ENCODE assay signal across 8 mouse cellular contexts in the genomic region with DNA sequence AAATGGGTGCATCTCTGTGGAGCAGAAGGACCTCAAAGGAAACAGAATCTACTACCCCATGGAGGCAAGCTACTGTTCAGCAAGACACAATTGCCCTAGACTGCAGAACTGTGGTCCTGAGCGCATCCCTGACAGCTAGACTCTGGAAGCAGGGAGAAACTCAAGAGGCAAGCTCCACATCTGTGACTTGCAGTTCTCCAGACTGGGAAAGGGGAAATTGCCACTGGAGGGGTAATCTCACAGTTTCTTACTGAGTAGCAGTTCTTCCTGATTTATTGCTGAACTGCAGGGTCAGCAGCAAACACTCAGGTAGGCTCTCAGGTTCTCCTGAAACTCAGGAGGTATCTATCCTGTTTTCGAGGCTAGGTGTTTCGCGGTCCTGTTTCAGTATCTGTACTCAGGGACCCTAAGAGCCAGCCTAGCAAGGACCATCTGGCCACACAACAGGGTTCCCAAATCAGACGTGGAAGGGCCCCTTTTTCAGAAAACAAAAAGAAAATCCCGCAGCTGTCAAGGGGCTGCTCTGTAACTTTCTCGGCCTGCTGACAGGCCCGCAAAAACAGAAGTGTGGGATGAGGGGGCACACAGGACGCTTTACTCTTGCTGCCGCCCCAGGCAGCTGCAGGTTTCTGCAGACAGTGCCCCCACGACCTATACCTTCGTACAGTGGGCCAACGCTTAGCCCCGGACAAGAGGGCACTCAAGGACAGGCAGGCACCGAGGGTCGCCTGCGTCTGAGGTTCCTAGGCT. TPM values are rescaled to one million over a fixed set of nuclear protein-coding genes. Genes with fewer than 3 reads are reported as not detected.
DNase-seq lines count a peak whose midpoint lies in the region; ATAC-seq lines count a peak whose summit lies in the region.

No protein-coding gene starts in this region.

- 11% methylated on average over 17 of the region's 17 CpGs for WGBS in hindbrain, embryonic 16.5 days
- 9% methylated on average over 17 of the region's 17 CpGs for WGBS in midbrain, embryonic 13.5 days

- H3K4me1 ChIP-seq in hindbrain, embryonic 16.5 days (ENCODE audit: control insufficient read depth, insufficient read depth, low read depth, low read length), result peaks cover 21% of the 10 kb centered on the region
- H3K4me1 ChIP-seq in midbrain, embryonic 13.5 days (replicated peaks), result peaks cover 43% of the 10 kb centered on the region

- peaks cover 4% of the 10 kb centered on the region for H3K36me3 ChIP-seq in hindbrain, embryonic 16.5 days (ENCODE audit: control insufficient read depth, insufficient read depth, low read length)
- H3K36me3 ChIP-seq in midbrain, embryonic 13.5 days, result peaks cover 24% of the 10 kb centered on the region

- DNase-seq in cerebellum, postnatal 4 days (ENCODE audit: low spot score in 2 of 2), result no peak
- DNase-seq in retina, postnatal 1 day, result peak; percentile 4
- no peak for DNase-seq in retina, embryonic 14.5 days (ENCODE audit: low spot score)
- DNase-seq in c-Kit-positive CD71-positive TER-119-positive erythroid progenitor cells, embryonic 14.5 days (ENCODE audit: low spot score), result no peak
- no peak for DNase-seq in kidney, adult 9 months

- H3K27me3 ChIP-seq in hindbrain, embryonic 16.5 days (replicated peaks; ENCODE audit: control insufficient read depth, insufficient read depth, low read length), result no peaks in the 10 kb centered on the region
- no peaks in the 10 kb centered on the region for H3K27me3 ChIP-seq in midbrain, embryonic 13.5 days

- peak overlapping the region; percentile 92 for H3K9ac ChIP-seq in hindbrain, embryonic 16.5 days (ENCODE audit: low read depth, low read length)
- H3K9ac ChIP-seq in midbrain, embryonic 13.5 days (replicated peaks), result peak overlapping the region; percentile 91

- H3K9me3 ChIP-seq in hindbrain, embryonic 16.5 days (ENCODE audit: control insufficient read depth, low read length), result no peaks in the 10 kb centered on the region
- no peaks in the 10 kb centered on the region for H3K9me3 ChIP-seq in midbrain, embryonic 13.5 days

- H3K27ac ChIP-seq in hindbrain, embryonic 16.5 days (ENCODE audit: low read depth, low read length), result peak overlapping the region; percentile 86
- peak overlapping the region; percentile 92 for H3K27ac ChIP-seq in midbrain, embryonic 13.5 days

- 0 out of 2 replicates have a peak, but pooled peaks have one; percentile 10 for ATAC-seq in cerebellum, adult (ENCODE audit: insufficient number of reproducible peaks, low FRiP score, low TSS enrichment)
- ATAC-seq in hindbrain, embryonic 16.5 days, result no peak
- no peak for ATAC-seq in midbrain, embryonic 13.5 days

- H3K4me2 ChIP-seq in hindbrain, embryonic 16.5 days (ENCODE audit: low read length), result peak overlapping the region; percentile 62
- peak overlapping the region; percentile 92 for H3K4me2 ChIP-seq in midbrain, embryonic 13.5 days (replicated peaks)

- H3K4me3 ChIP-seq in hindbrain, embryonic 16.5 days (ENCODE audit: low read length), result peak overlapping the region; percentile 84
- peak overlapping the region; percentile 91 for H3K4me3 ChIP-seq in midbrain, embryonic 13.5 days (replicated peaks)

RNA-seq across cellular contexts. Expression of a gene that starts 0.9 kb away (rescaled TPM):
- 20.6 and 25.5 TPM in 2 replicates for polyA plus RNA-seq in hindbrain, embryonic 16.5 days (2015; fragmentation: Nextera tagmentation; extraction: Ambion mirVana)
- polyA plus RNA-seq in midbrain, embryonic 13.5 days (2015; fragmentation: Nextera tagmentation; extraction: Ambion mirVana), result 19.1 and 21.1 TPM in 2 replicates

RNA-seq across cellular contexts. Expression of a gene that starts 32.4 kb away (rescaled TPM):
- 3.9 and 4.7 TPM in 2 replicates for polyA plus RNA-seq in hindbrain, embryonic 16.5 days (2015; fragmentation: Nextera tagmentation; extraction: Ambion mirVana)
- polyA plus RNA-seq in midbrain, embryonic 13.5 days (2015; fragmentation: Nextera tagmentation; extraction: Ambion mirVana), result 0.48 and 0.62 TPM in 2 replicates

RNA-seq across cellular contexts. Expression of a gene that starts 40.0 kb away (rescaled TPM):
- polyA plus RNA-seq in hindbrain, embryonic 16.5 days (2015; fragmentation: Nextera tagmentation; extraction: Ambion mirVana), result 0.19 and 0.52 TPM in 2 replicates
- polyA plus RNA-seq in midbrain, embryonic 13.5 days (2015; fragmentation: Nextera tagmentation; extraction: Ambion mirVana), result 0.12 TPM in 1 of 2 replicates, not detected in the other

RNA-seq across cellular contexts. Expression of a gene that starts 40.0 kb away (rescaled TPM):
- polyA plus RNA-seq in hindbrain, embryonic 16.5 days (2015; fragmentation: Nextera tagmentation; extraction: Ambion mirVana), result 83.1 and 90.5 TPM in 2 replicates
- 56.9 and 58.0 TPM in 2 replicates for polyA plus RNA-seq in midbrain, embryonic 13.5 days (2015; fragmentation: Nextera tagmentation; extraction: Ambion mirVana)
